Mouse (Mus musculus) midbrain, embryonic 10.5 days (tissue): Measurements from ENCODE around the gene Prok2. TPM values are rescaled to one million over a fixed set of nuclear protein-coding genes. Genes with fewer than 3 reads are reported as not detected.
A peak's percentile ranks its signal among the peaks of the same experiment; 100 is the strongest.

ENCODE experiments used
- DNase-seq: peaks from one replicate; pipeline ENCODE4 v3.0.0-alpha.2; 2017; ENCODE audit warnings: low spot score
- H3K27ac ChIP-seq: fragments of 300-500 bp; sonication (generic); replicated peaks from 2 replicates; pipeline ENCODE4 v1.5.1; 2016; ENCODE audit warnings: mild to moderate bottlenecking
- H3K27me3 ChIP-seq: fragments of 300-500 bp; sonication (generic); 2 replicates; pipeline ENCODE4 v1.6.1; 2016; ENCODE audit warnings: low read depth, mild to moderate bottlenecking; ENCODE audit not compliant: poor library complexity, severe bottlenecking
- H3K36me3 ChIP-seq: fragments of 300-500 bp; sonication (generic); 2 replicates; pipeline ENCODE4 v1.6.1; 2016; ENCODE audit warnings: mild to moderate bottlenecking, moderate library complexity
- H3K4me1 ChIP-seq: fragments of 300-500 bp; sonication (generic); 2 replicates; pipeline ENCODE4 v1.6.1; 2016
- H3K4me3 ChIP-seq: fragments of 300-500 bp; sonication (generic); 2 replicates; pipeline ENCODE4 v1.5.1; 2016; ENCODE audit warnings: mild to moderate bottlenecking, moderate library complexity
- H3K9me3 ChIP-seq: fragments of 300-500 bp; sonication (generic); replicated peaks from 2 replicates; pipeline ENCODE4 v1.6.1; 2016; ENCODE audit warnings: mild to moderate bottlenecking
- WGBS: fragments of 180-500 bp; shearing (Covaris S2); methylation state at CpG from one replicate; pipeline ENCODE4 v1.1.7; 2016; 5-methylcytosine and 5-hydroxymethylcytosine counted together
- polyA plus RNA-seq: library from polyadenylated mRNA; unstranded; fragments of >200 nt; fragmentation: Nextera tagmentation; extraction: Ambion mirVana; gene quantifications from 2 replicates; pipeline ENCODE4 v1.2.1, GENCODE M21; 2016

Prok2 gene
- polyA plus RNA-seq, 1 experiment from 2014 or later = not detected

DNA sequence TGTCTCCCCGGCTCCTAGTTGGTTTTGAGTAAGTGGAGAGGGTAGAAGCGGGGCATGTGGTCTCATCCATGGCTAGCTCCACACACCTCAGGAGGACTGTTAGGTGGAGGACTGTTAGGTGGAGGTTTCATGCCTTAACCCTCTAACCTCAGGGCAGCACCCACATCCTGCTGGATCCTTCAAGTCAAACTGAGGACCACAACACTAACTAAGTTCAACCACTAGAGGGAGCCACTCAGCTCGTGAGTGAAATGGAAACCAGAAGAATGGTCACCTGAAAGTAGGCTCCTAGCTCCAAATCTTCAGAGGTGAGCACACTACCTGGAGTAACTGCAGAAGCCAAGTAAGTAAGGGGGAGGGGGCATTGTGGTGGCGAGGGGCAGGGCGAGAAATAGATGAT is 41.3 kb downstream of the Prok2 start:
- Histone ChIP-seq H3K36me3 (no peaks in the 10 kb centered on the region), H3K4me3 (no peak overlapping the region), H3K27me3 (peaks cover 12% of the 10 kb centered on the region), H3K27ac (no peak overlapping the region), H3K9me3 (no peaks in the 10 kb centered on the region; the same call in 1 of the 2 replicates), H3K4me1 (no peaks in the 10 kb centered on the region)
- 46% methylated on average over 5 of the region's 5 CpGs for WGBS
- no peak for DNase-seq

DNA sequence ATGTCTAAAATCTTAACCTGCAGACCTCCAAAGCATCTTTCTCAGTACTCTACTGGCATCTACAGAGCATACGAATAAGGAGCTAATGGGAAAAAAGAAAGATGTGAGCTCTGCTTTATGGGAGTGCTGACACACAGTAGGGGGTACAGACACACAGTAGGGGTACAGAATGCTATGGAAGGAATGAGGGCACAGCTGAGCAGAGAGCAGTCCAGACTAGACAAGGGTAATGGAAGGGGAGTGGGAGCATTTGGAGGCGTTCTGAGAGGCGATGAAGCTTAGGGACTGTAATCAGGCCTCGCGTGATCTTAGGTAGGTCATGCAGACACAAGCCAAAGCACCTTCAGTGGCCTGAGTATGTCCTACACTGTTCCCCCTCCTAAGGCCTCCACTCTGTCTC is 42.2 kb downstream of the Prok2 start:
- H3K27ac ChIP-seq = no peak overlapping the region
- DNase-seq = no peak
- no peak overlapping the region for H3K4me3 ChIP-seq
- H3K36me3 ChIP-seq = no peaks in the 10 kb centered on the region
- no peaks in the 10 kb centered on the region for H3K4me1 ChIP-seq
- WGBS = 89% methylated on average over 5 of the region's 5 CpGs
- no peaks in the 10 kb centered on the region; the same call in 1 of the 2 replicates for H3K9me3 ChIP-seq
- H3K27me3 ChIP-seq = 0 out of 2 replicates have a peak, but pooled peaks cover 6% of the 10 kb centered on the region

DNA sequence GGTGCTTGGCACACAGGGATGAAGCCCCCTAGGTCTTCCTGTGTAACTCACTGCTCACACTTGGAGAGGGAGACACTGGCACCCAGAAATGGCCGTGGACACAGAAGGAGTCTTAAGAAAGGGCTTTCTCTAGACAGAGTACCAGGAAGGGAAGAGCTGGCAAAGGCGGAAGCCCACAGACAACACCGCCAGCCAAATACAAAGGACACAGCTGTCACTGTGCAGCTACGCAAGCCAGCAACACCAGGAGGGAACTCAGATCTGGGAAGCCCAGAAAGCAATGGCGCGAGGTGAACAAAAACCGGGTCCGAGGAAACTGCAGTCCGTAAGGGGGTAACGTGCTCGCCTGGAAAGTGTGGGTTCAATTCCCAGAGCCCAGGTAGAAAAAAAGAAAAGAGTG is 48.1 kb downstream of the Prok2 start:
- peaks cover 7% of the 10 kb centered on the region; the same call in 1 of the 2 replicates for H3K4me1 ChIP-seq
- H3K9me3 ChIP-seq = no peaks in the 10 kb centered on the region
- WGBS = 83% methylated on average over 11 of the region's 11 CpGs
- no peak for DNase-seq
- no peak overlapping the region for H3K4me3 ChIP-seq
- H3K27ac ChIP-seq = no peak overlapping the region; the same call in 1 of the 2 replicates
- no peaks in the 10 kb centered on the region for H3K27me3 ChIP-seq
- no peaks in the 10 kb centered on the region for H3K36me3 ChIP-seq

DNA sequence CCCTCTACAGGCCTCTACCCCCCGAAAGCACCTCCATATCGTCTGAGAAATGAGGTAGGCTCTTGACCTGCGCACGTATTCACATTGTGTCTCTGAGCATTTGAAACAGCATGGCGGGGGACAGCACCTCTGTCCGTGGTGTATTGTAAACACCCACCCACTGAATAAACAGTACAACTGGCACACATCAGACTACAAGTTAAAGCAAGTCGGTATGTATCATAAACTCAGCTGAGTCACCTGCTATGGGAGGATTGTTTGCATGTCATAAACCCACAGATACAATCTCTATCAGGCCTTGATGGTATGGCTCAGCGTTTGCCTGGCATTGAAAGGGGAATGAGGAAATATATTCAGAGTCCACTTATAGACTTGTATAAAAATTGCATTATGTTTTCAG is 48.9 kb downstream of the Prok2 start:
- no peaks in the 10 kb centered on the region for H3K36me3 ChIP-seq
- 93% methylated on average over 8 of the region's 8 CpGs for WGBS
- H3K27me3 ChIP-seq = no peaks in the 10 kb centered on the region
- H3K4me1 ChIP-seq = peaks cover 7% of the 10 kb centered on the region; the same call in 1 of the 2 replicates
- H3K27ac ChIP-seq = no peak overlapping the region
- no peak overlapping the region for H3K4me3 ChIP-seq
- no peaks in the 10 kb centered on the region for H3K9me3 ChIP-seq
- no peak for DNase-seq

DNA sequence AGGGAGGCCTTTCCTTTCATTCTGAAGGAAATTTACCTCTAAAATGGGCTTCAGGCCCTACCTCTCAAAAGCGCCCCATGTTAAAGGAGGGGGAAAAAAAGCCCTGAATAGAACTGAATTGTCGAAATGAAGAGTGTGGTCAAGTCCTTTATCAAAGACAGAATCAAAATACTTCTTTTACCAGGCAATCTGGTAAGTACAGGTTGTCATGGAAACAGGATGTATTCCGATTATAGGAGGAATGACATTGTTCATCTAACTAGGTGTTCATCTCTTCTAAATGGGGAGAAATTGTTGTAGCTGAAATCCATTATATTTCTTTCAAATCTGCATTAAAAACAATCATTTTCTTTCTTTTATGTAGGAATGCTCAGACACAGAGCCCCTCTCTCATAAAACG is 51.7 kb downstream of the Prok2 start:
- Histone ChIP-seq H3K27ac (no peak overlapping the region), H3K9me3 (no peaks in the 10 kb centered on the region), H3K4me1 (peaks cover 23% of the 10 kb centered on the region), H3K4me3 (no peak overlapping the region), H3K27me3 (peaks cover under 1% of the 10 kb centered on the region; the same call in 1 of the 2 replicates), H3K36me3 (no peaks in the 10 kb centered on the region)
- no peak for DNase-seq
- WGBS = 85% methylated on average over 4 of the region's 4 CpGs

DNA sequence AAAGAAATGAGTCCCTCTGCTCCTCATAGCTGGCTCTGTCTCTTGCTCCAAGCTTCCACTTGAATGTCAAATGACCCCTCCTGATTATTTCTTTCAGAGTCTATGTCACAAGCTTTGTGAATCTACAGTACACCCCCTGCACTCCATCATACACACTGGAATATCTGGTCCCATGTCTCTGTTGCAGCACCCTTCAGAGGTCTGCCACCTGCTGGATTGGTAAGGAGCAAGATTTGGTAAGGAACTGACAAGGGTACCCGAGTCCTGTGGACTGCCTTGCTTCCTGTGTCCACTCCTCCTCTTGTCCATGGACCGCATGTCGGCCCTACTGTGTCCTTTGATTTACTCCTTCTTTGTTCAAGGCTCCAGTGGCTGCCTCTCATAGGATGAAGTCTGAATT is 54.4 kb downstream of the Prok2 start:
- Histone ChIP-seq H3K9me3 (no peaks in the 10 kb centered on the region), H3K27ac (no peak overlapping the region), H3K4me1 (peaks cover 33% of the 10 kb centered on the region), H3K36me3 (no peaks in the 10 kb centered on the region), H3K4me3 (no peak overlapping the region), H3K27me3 (peaks cover 25% of the 10 kb centered on the region)
- WGBS = 68% methylated on average over 3 of the region's 3 CpGs
- DNase-seq = no peak

DNA sequence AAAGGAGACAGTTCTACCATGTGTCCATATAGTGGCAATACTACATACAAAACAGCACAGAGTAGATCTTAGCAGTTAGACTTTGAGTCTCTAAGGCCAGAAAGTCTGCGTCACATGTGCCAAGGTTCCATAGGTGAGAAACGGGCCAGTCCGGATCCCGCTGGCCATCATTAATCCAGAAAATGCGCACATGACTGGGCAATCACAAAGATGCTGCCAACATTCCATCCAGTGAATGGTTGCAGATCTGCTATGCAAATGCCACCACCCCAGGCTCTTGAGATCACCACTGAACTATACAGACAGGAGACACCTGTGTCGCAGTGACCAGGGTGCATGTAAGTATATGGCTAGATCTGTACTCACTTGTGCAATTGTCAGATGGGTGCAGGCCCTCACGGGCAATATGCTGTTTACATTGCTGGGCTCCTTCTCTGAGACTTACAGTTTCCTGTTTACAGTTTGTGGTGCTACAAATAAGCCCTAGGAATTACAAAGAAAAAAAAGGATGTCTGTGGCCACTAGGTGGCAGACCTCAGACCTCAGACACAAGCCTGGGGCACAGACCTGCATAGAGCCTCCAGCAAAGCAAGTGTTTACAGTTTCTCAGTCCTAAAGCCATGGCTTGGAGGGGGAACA is 55.6 kb downstream of the Prok2 start:
- H3K4me1 ChIP-seq = peaks cover 45% of the 10 kb centered on the region
- H3K9me3 ChIP-seq = no peaks in the 10 kb centered on the region
- WGBS = 67% methylated on average over 7 of the region's 7 CpGs
- H3K27me3 ChIP-seq = peaks cover 28% of the 10 kb centered on the region
- H3K27ac ChIP-seq = no peak overlapping the region
- H3K36me3 ChIP-seq = no peaks in the 10 kb centered on the region
- DNase-seq = peak; percentile 59
- no peak overlapping the region for H3K4me3 ChIP-seq

DNA sequence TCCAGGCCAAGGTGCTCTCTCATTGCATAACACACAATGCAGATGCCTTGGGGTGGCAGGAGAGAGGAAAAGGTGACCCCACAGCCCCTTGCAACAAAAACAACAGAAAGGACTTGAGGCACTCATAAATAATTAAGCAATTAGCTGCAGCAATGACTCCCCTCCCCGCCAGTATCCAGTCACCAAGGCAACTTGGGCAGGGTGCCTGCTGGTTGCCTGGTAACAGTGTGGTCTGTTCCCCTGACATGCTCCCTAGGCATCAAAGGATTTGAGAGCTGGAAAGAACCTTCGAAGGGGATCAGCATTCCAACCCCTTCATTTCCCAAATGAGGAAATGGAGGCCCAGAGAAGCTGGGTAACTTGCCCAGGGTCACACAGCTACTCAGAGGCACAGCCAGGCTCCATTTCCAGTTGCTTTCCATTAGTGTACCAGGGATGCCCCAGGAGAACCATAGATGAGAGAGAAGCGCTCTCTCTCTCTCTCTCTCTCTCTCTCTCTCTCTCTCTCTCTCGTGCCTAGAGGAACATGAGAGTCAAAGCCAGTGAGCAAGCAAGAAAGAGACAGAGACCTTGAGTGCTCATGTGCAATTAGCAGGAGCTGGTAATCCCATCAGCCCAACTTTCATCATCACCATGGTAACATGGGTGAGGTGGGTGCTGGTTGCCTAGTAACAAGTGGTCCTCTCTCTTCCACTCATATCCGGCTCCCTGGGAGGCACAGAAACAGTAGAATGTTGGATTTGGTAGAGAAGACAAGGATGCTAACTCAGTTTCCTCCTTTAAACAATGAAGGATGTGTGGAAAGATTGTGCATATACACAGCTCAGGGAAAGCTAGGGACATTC is 56.5 kb downstream of the Prok2 start:
- no peaks in the 10 kb centered on the region for H3K36me3 ChIP-seq
- WGBS = 22% methylated on average over 5 of the region's 5 CpGs
- no peak overlapping the region for H3K4me3 ChIP-seq
- H3K27me3 ChIP-seq = peaks cover 37% of the 10 kb centered on the region
- peak overlapping the region; percentile 28; the same call in 1 of the 2 replicates for H3K27ac ChIP-seq
- H3K9me3 ChIP-seq = no peaks in the 10 kb centered on the region
- peak; percentile 51 for DNase-seq
- peaks cover 51% of the 10 kb centered on the region for H3K4me1 ChIP-seq

DNA sequence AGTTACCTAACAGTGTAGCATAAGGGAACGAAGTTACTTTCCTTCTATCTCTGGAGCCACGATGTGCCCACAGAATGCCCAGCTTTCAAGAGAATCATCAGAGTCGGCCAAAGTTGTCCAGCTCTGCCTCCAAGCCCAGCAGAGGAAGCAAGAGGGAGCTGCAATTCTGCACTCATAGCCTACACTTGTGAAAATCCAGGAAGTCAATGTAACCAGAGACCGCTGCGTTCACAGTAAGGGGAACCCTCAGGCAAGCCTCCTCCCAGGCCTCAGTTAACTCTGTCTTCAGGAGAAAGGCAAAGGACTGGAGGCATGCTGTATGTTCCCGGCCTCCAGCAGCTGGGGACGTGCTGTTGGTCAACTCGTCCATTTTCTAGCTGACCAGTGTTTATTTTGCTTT is 58.9 kb downstream of the Prok2 start:
- H3K36me3 ChIP-seq = no peaks in the 10 kb centered on the region
- H3K4me1 ChIP-seq = peaks cover 65% of the 10 kb centered on the region
- 48% methylated on average over 8 of the region's 8 CpGs for WGBS
- peak overlapping the region; percentile 94 for H3K4me3 ChIP-seq
- DNase-seq = peak; percentile 32
- H3K9me3 ChIP-seq = no peaks in the 10 kb centered on the region
- peak overlapping the region; percentile 94 for H3K27ac ChIP-seq
- peaks cover 51% of the 10 kb centered on the region for H3K27me3 ChIP-seq

DNA sequence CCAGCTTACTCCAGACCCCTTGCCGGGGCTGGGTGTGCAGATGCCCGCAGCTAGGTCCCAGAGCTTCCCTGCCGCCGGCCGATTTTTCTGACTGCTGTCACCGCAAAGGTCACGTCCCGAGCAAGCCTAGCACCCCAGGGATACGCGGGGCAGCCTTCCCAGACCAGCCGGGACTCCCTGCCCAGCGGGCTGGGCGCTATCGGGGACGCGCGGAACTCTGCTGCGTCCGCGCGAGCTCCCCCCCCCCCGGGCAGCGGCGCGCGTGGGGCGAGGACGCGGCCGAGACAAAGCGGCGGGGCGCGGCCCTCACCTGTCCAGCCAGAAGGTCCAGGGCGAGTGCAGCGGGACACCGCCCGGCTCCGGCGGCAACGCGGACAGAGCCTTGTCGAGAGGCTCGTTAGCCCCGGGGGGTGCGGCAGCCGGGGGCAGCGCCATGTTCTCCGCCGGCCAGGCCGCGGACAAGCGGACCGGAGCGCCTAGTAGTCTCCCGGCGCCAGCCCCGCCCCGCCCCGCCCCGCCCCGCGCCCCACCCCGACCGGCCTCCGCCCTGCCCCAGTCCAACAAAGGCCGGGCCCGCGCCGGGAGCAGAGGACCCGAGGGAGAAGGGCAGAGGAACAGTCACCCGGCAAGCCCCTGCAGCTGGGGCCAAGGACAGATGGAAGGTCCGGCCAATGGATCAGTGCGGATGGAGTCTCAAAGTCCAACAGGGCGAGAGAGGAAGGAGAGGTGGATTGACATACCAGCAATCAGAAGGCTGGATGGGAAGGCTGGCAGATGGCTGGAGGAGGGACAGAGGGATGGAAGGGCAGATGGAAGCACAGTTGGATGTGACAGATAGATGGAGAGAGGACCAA is 59.6 kb downstream of the Prok2 start, which contains the start of the genes Eif4e3 and Gm20696:
Gene Eif4e3, minus strand, starts transcription at position 454 of the 854 bp plus-strand sequence.
Gene Gm20696, minus strand, starts transcription at position 480 of the 854 bp plus-strand sequence.
- Histone ChIP-seq H3K27ac (peak within 1 kb of the TSS; percentile 94), H3K4me3 (peak within 1 kb of the TSS; percentile 94), H3K9me3 (no peaks in the 10 kb centered on the region), H3K27me3 (peaks cover 51% of the 10 kb centered on the region), H3K4me1 (peaks cover 65% of the 10 kb centered on the region), H3K36me3 (no peaks in the 10 kb centered on the region)
- peak; percentile 82 for DNase-seq
- WGBS = under 1% methylated on average over 67 of the region's 75 CpGs

DNA sequence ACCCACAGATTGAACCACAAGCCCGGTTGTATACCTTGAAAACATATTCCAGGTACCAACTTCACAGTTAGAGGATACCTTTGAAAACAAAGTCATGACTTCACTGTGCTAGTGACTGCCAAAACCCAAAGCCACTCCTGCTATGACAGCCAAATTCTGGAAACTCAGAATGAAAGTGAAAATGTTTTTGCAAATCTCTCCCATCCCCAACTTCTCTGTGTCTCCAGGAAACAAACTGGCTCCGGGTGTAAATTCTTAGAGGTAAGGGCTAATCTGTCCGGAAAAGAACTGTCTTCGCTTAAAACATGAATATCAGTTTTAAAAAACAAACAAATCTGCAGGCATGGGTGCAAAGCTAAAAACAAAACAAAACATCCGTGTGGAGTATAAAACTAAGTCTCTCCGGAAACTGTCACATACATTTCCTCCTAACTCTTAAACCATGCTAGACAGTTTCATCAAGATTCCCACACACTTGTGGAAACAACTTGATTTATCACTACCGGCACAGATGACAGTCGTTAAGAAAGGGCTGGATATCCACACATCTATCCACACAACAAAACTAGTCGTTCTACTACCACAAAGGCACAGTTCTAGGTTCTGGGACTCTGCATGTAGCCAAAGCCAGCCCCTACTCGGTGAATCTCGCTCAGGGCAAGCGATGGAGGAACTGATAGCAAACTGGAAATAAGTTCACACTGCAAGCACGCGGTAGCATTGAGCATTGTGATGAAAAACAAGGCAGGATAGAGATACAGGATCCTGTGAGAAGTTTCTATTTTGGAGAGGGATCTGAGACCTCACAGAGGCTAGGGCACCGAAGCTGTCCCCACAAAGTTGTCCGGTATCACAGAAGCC is 60.5 kb downstream of the Prok2 start:
- peak overlapping the region; percentile 94 for H3K4me3 ChIP-seq
- peaks cover 62% of the 10 kb centered on the region for H3K4me1 ChIP-seq
- peaks cover 51% of the 10 kb centered on the region for H3K27me3 ChIP-seq
- WGBS = 38% methylated on average over 16 of the region's 16 CpGs
- no peak for DNase-seq
- peak overlapping the region; percentile 94 for H3K27ac ChIP-seq
- no peaks in the 10 kb centered on the region for H3K36me3 ChIP-seq
- no peaks in the 10 kb centered on the region for H3K9me3 ChIP-seq
